Mouse (Mus musculus): ENCODE results near the gene S1pr4.

Gene S1pr4

GRCm38 (mm10) chr10:81500032-81500431, at the start of gene S1pr4:
Gene S1pr4, minus strand, starts transcription at chr10:81500132.
- in situ Hi-C loops (cut with MboI, MseI), result no loop called here

- in situ Hi-C loops (cut with MboI, MseI), result no loop called here
Observed at GRCm38 (mm10) chr10:81548944-81549343, 49.0 kb upstream of the S1pr4 start.

DNA sequence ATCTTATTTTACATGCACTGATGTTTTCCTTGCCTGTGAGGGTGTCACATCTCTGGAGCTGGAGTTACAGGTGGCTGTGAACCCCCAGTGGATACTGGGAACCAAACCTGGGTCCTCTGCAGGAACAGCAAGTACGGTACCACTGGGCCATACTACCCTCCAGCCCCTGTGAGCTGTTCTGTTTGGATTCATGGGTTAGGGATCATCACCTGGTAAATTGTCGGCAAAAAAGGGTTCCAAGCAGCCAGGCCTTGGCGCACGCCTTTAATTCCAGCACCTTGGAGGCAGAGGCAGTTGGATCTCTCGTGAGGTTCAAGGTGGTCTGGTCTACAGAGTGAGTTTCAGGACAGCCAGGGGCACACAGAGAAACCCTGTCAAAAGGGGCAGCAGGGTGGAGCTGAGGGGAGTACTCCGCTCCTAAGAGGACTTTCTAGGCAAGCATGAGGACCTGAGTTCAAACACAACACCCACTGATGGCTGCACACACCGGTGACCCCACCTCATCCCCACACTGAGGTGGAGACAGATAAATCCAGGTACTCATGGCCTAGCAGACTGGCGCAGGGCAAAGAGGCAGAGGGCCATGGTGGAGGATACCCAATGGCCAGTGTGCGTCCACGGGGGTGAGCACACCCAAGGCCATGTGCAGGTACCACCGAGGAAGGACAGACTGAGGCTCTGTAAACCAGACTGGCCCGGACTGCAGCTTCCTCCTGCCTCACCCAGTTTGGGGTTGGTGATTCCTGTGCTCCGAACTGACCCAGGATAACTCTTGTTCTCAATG, 47.0 kb upstream of the S1pr4 start:
- in situ Hi-C loops (cut with MboI, MseI), result no loop called here

DNA sequence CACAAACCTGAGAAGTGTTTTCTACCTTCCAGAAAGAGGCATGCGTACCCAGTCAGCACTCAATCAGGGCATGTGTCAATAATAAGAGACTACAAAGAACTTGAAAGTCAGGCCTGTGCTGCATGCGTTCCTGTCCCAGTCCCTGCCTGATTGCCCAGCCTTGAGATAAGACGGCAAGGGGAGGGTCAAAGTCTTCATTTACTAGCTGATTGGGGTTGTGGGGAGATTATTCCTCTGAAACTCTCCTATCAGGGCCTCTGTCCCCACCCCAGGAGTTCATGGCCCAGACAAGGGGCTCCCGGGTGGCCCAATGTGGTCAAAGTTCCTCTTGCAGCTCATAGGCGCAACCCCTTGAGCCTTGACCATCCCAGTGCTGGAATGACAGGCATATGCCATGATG, 46.4 kb upstream of the S1pr4 start:
- in situ Hi-C loops (cut with MboI, MseI), result no loop called here

GRCm38 (mm10) chr10:81545161-81545747, 45.3 kb upstream of the S1pr4 start, which contains the start of gene Gna11:
Gene Gna11, minus strand, starts transcription at chr10:81545190.
- in situ Hi-C loops (cut with MboI, MseI), result no loop called here

DNA sequence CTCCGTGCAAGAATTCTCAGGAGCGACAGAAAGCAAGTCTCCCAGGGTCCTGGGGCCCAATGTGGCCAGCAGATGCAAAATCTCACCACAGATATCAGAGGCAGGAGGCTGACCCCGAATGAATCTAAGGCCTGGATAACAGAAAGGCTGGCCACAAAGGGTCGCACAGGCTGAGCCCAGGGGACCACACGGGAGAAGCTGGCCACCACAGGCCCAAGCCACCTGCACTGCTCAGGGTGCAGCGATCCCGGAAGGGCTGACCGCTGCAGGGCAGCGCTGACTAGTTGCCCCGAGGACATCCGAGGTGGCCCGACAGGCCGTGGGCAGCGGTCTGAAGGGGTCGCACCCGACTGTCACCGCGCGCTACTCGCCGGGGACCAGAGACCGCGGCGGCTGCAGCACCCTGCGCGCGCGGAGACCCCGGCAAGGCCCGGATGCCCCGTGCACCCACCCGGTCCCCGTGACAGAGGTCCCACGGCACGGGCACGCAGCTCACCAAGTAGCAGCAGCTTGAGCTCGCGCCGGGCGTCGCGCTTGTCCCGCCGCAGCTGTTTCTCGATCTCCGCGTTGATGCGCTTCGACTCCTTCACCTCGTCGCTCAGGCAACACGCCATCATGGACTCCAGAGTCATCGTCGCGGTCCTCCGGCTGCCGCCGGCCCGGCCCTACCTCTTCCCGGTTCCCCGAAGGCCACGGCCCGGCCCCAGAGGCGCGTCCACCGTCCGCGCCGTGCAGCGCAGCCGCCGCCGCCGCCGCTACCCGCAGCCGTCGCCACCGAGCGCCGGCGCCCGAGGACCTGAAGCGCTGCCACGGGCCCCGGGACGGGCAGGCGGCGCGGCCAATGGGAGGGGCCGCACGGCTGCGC, 44.6 kb upstream of the S1pr4 start:
- in situ Hi-C loops (cut with MboI, MseI), result no loop called here

GRCm38 (mm10) chr10:81543633-81544032, 43.7 kb upstream of the S1pr4 start:
- in situ Hi-C loops (cut with MboI, MseI), result no loop called here

- in situ Hi-C loops (cut with MboI, MseI), result no loop called here
Observed at GRCm38 (mm10) chr10:81542727-81543460, 43.0 kb upstream of the S1pr4 start.

- in situ Hi-C loops (cut with MboI, MseI), result no loop called here
Observed at GRCm38 (mm10) chr10:81541803-81542202, 41.9 kb upstream of the S1pr4 start.

DNA sequence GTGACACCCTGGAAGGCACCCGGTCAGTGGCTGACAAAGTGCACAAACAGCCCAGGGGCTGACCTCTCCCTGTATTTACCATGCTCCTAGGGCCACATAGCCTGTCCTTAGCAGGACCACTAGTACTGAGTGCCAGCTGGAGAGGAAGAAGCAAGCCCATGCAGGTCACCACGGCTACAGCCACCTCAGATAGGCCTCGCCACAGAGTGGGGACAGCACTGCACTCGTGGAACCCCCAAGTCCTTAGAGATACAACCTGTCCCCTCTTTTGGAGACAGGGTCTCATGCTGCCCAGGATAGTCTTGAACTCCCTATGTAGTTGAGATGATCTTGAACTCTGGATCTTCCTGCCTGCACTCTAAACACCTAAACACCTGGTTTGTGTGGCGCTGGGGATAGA, 41.4 kb upstream of the S1pr4 start:
- in situ Hi-C loops (cut with MboI, MseI), result no loop called here

GRCm38 (mm10) chr10:81538321-81539048, 38.6 kb upstream of the S1pr4 start:
- in situ Hi-C loops (cut with MboI, MseI), result loop anchor here (10.0 kb wide), 1 partner anchor 54 kb away; the partner anchor contains the start of gene Celf5

DNA sequence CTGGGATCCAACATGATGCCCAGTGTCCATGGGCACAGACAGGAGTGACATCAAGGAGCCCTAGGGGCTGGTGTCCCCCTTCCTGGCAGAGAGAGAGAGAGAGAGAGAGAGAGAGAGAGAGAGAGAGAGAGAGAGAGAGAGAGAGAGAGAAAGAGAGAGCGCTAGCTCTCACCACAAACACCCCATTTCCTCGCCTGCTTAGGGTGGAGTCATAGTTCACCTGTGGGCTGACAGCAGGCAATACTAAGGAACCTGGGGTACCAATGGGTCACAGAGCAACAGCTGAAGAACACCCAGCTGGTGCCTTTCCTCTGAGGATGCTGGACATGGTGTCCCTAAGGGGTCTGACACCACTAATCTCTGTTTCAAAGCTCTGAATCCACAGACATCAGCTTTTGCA, 37.5 kb upstream of the S1pr4 start:
- in situ Hi-C loops (cut with MboI, MseI), result loop anchor here (10.0 kb wide), 1 partner anchor 53 kb away; the partner anchor contains the start of gene Celf5

DNA sequence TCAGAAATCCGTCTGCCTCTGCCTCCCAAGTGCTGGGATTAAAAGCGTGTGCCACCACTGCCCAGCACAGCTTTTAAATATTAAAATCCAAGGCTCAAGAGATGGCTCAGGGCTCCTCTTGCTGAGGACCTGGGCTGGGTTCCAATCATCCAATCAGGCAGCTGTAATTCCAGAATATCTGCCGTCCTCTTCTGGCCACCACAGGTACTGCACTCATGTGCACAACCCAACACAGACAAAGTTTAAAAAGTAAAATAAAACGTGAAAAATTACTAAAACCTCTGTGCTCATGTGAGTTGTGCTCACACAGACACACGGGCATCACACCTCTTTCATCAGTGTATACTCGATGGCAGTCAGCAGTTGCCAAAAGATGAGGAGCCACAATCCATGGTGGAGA, 36.8 kb upstream of the S1pr4 start:
- in situ Hi-C loops (cut with MboI, MseI), result loop anchor here (10.0 kb wide), 1 partner anchor 52 kb away; the partner anchor contains the start of gene Celf5

GRCm38 (mm10) chr10:81534826-81535225, 34.9 kb upstream of the S1pr4 start:
- in situ Hi-C loops (cut with MboI, MseI), result loop anchor here (5.0 to 10.0 kb wide), 2 partner anchors 50 to 138 kb away; partner anchors contain the start of gene Celf5

DNA sequence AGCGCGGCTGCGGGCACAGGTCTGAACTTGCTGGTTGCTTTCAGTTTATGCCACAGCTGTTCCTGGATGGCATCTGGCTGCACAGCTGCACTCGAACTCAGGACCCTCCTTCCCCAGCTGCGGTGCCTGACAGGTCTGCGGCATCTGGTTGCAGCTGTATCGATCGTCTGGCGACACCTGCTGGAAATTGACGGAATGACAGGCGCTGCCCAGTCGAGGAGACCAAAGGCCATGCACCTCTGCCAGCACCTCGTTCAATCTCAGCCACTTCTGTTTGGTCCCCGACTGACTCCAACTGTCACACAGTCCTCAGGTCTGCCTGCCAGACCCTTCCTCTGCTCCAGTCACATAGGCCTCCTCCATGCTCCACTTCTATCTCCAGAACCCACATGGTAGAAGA, 26.8 kb upstream of the S1pr4 start:
- in situ Hi-C loops (cut with MboI, MseI), result loop anchor here (5.0 kb wide), 1 partner anchor 109 kb away; no protein-coding TSS in a partner anchor

DNA sequence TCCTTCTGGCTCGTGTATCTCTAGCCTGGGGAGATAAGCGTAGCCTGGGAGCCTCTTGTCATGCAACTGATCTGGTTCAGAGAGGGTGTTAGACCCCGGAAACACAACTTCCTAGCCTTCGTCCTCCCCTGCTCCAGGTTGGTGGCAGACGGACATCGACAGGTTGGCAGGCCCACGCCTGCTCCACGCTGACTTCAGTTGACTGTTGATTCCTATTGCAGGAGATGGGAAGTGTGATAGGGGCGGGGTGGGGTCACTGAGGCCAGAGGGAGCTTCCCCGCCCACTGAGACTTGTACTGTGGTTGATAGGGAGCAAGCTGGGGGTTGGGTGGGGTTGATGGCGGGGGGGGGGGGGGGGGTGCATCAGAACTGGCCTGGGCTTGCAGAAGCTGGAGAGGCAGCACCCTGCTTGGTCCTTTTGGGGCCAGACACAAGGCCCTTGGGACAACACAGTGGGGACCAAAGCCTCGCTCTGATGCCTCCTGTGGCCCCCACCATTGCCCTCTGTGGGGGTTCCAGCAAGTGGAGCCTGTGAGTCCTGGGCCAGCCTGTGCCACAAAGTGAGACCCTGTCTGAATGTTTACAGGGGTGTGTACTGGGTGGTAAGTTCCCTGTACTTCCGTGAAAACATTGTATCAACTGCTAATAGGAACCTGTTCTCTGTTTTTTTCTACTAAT, 25.2 kb upstream of the S1pr4 start:
- in situ Hi-C loops (cut with MboI, MseI), result loop anchor here (5.0 kb wide), 1 partner anchor 108 kb away; no protein-coding TSS in a partner anchor

DNA sequence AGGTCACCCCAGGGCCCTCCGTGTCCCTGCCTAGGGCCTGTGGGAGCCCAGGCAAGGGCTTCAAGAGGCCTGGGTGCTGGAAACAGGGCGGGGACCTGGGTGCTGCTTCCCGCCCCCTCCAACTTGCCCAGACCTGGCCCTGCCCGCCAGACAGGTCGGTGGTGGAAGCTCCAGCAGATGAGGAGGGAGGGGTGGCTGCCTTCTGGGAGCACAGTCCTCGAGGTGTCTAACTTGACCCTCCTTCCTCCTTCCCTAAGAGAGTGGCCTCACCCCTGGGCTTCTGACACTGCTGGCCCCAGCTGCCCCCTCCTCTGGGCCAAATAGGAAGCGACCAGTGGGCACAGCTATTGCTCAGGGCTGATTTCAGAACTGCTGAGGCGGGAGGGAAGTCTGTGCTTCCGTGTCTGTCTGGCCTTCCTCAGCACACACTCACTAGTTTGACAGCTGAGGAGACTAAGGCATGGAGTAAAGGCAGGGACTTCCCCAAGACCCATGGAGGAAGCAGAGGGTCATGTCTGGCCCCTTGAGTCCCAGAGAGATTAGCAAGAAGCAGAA, 24.2 kb upstream of the S1pr4 start, which contains the start of gene Gna15:
TSS of gene Gna15 (minus strand) at position 175 of the 555 bp plus-strand sequence.
- in situ Hi-C loops (cut with MboI, MseI), result no loop called here

- in situ Hi-C loops (cut with MboI, MseI), result no loop called here
Observed at GRCm38 (mm10) chr10:81523570-81523969, 23.6 kb upstream of the S1pr4 start.

DNA sequence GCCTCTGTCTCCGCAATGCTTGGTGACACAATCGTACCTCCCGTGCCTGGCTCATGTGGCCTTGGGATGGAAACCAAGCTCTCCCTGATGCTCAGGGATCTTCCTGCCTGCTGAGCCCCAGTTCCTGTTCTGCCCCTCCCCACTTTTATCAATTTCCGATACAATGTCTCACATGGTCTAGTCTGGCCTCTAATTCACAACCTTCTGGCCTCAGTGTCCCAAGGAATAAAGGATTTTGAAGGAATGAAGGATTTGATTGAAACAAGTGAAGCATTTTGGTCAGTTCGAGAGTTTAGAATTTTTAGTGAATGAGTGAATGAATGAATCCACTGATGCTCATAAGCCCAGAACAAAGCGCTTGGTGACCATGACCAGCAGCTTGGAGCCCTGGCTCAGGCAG, 23.2 kb upstream of the S1pr4 start:
- in situ Hi-C loops (cut with MboI, MseI), result no loop called here
